Mouse (Mus musculus) heart, embryonic 14.5 days (tissue): ENCODE data around the gene Nup214. TPM values are rescaled to one million over a fixed set of nuclear protein-coding genes. Genes with fewer than 3 reads are reported as not detected.

Experiments
- ATAC-seq: fragments of 200-750 bp; cut with Nextera tagmentation; 2 replicates; pipeline ENCODE4 v1.8.0; 2017; ENCODE audit warnings: low read depth, moderate TSS enrichment; ENCODE audit not compliant: insufficient number of reproducible peaks, insufficient read depth, low FRiP score
- H3K27ac ChIP-seq, 2 experiments: fragments of 200-500 bp in 1 of 2; fragments of 300-500 bp in 1 of 2; sonication (generic) in 1 of 2; replicated peaks in 1 of 2; 2 replicates each; pipeline ENCODE4 v1.5.1; 2012 to 2014; ENCODE audit warnings: low read depth in 2 of 2, low read length in 2 of 2, control low read depth in 1 of 2, mild to moderate bottlenecking in 1 of 2, mixed read lengths in 1 of 2; ENCODE audit not compliant: control insufficient read depth in 1 of 2, insufficient read depth in 1 of 2
- H3K27me3 ChIP-seq: fragments of 300-500 bp; sonication (generic); 2 replicates; pipeline ENCODE4 v1.6.1; 2014; ENCODE audit warnings: mild to moderate bottlenecking, low read length, control low read depth; ENCODE audit not compliant: control insufficient read depth, insufficient read depth
- H3K36me3 ChIP-seq: fragments of 300-500 bp; sonication (generic); 2 replicates; pipeline ENCODE4 v1.6.1; 2014; ENCODE audit warnings: mild to moderate bottlenecking, control low read depth, low read length, mixed read lengths; ENCODE audit not compliant: control insufficient read depth, insufficient read depth
- H3K4me1 ChIP-seq, 2 experiments: fragments of 200-500 bp in 1 of 2; fragments of 300-500 bp in 1 of 2; sonication (generic) in 1 of 2; 2 replicates each; pipeline ENCODE4 v1.6.1; 2012 to 2014; ENCODE audit warnings: low read length in 2 of 2, control low read depth in 1 of 2, mixed read lengths in 1 of 2; ENCODE audit not compliant: control insufficient read depth in 2 of 2, insufficient read depth in 2 of 2
- H3K4me2 ChIP-seq: fragments of 300-500 bp; sonication (generic); 2 replicates; pipeline ENCODE4 v1.6.1; 2014; ENCODE audit warnings: mild to moderate bottlenecking, low read length
- H3K4me3 ChIP-seq, 2 experiments: fragments of 200-500 bp in 1 of 2; fragments of 300-500 bp in 1 of 2; sonication (generic) in 1 of 2; 2 replicates each; pipeline ENCODE4 v1.5.1; 2012 to 2014; ENCODE audit warnings: low read length in 2 of 2, mild to moderate bottlenecking in 2 of 2, control low read depth in 1 of 2, low read depth in 1 of 2, moderate library complexity in 1 of 2; ENCODE audit not compliant: control insufficient read depth in 1 of 2, insufficient read depth in 1 of 2
- H3K9ac ChIP-seq: fragments of 300-500 bp; sonication (generic); 2 replicates; pipeline ENCODE4 v1.6.1; 2014; ENCODE audit warnings: mild to moderate bottlenecking, low read length
- H3K9me3 ChIP-seq: fragments of 300-500 bp; sonication (generic); 2 replicates; pipeline ENCODE4 v1.6.1; 2016; ENCODE audit warnings: low read length, control low read depth; ENCODE audit not compliant: control insufficient read depth
- WGBS: fragments of 180-500 bp; shearing (Covaris S2); extraction: QIAGEN DNeasy Blood & Tissue Kit; methylation state at CpG from one replicate; pipeline ENCODE4 v1.1.7; 2014; 5-methylcytosine and 5-hydroxymethylcytosine counted together
- polyA plus RNA-seq: library from polyadenylated mRNA; unstranded; fragments of >200 nt; fragmentation: Nextera tagmentation; extraction: Ambion mirVana; gene quantifications from 2 replicates; pipeline ENCODE4 v1.2.1, GENCODE M21; 2014

Gene Nup214
- polyA plus RNA-seq, result 46.2 and 48.5 TPM in 2 replicates

GRCm38 (mm10) chr2:31974141-31974808, at the start of gene Nup214:
Nup214 (plus strand) TSS chr2:31974436.
- peak within 1 kb of the TSS; percentile 94 to 97 for H3K4me3 ChIP-seq
- ATAC-seq, result peak; percentile 97
- under 1% methylated on average over 60 of the region's 60 CpGs for WGBS
- no peaks in the 10 kb centered on the region for H3K9me3 ChIP-seq
- H3K36me3 ChIP-seq, result peaks cover 59% of the 10 kb centered on the region
- H3K4me1 ChIP-seq, result peaks cover 3 to 10% of the 10 kb centered on the region in 2 experiments; a peak in 3 of 4 replicates
- H3K27me3 ChIP-seq, result no peaks in the 10 kb centered on the region
- H3K27ac ChIP-seq, result peak within 1 kb of the TSS; percentile 67 to 68
- peak within 1 kb of the TSS; percentile 99 for H3K4me2 ChIP-seq
- H3K9ac ChIP-seq, result peak within 1 kb of the TSS; percentile 97

- no peak for ATAC-seq
- Histone ChIP-seq H3K27ac (no peak overlapping the region), H3K27me3 (peaks cover 12% of the 10 kb centered on the region), H3K9ac (no peak overlapping the region), H3K4me1 (no peaks in the 10 kb centered on the region), H3K4me3 (no peak overlapping the region), H3K4me2 (no peak overlapping the region), H3K36me3 (no peaks in the 10 kb centered on the region), H3K9me3 (no peaks in the 10 kb centered on the region)
- 27% methylated on average over 9 of the region's 9 CpGs for WGBS
Measured at GRCm38 (mm10) chr2:31924811-31925210, 49.4 kb upstream of the Nup214 start.

GRCm38 (mm10) chr2:31925936-31926335, 48.3 kb upstream of the Nup214 start:
- 41% methylated on average over 4 of the region's 4 CpGs for WGBS
- Histone ChIP-seq H3K36me3 (no peaks in the 10 kb centered on the region), H3K27ac (no peak overlapping the region), H3K27me3 (peaks cover 8% of the 10 kb centered on the region; the same call in 1 of the 2 replicates), H3K9ac (no peak overlapping the region), H3K4me2 (no peak overlapping the region), H3K4me3 (no peak overlapping the region), H3K9me3 (no peaks in the 10 kb centered on the region), H3K4me1 (no peaks in the 10 kb centered on the region)
- no peak for ATAC-seq

- Histone ChIP-seq H3K9me3 (no peaks in the 10 kb centered on the region), H3K27ac (no peak overlapping the region), H3K36me3 (no peaks in the 10 kb centered on the region), H3K9ac (no peak overlapping the region), H3K4me3 (no peak overlapping the region), H3K4me2 (no peak overlapping the region), H3K4me1 (no peaks in the 10 kb centered on the region), H3K27me3 (peaks cover 4% of the 10 kb centered on the region; the same call in 1 of the 2 replicates)
- no peak for ATAC-seq
- 70% methylated on average over 3 of the region's 3 CpGs for WGBS
Measured at GRCm38 (mm10) chr2:31929664-31930063, 44.6 kb upstream of the Nup214 start.

- ATAC-seq, result no peak
- H3K4me3 ChIP-seq, result no peak overlapping the region
- H3K4me2 ChIP-seq, result no peak overlapping the region
- no peaks in the 10 kb centered on the region for H3K27me3 ChIP-seq
- no peak overlapping the region for H3K27ac ChIP-seq
- H3K9ac ChIP-seq, result no peak overlapping the region
- H3K9me3 ChIP-seq, result no peaks in the 10 kb centered on the region
- no peaks in the 10 kb centered on the region for H3K36me3 ChIP-seq
- WGBS, result 50% methylated on average over 4 of the region's 4 CpGs
- peaks cover 2 to 3% of the 10 kb centered on the region in 2 experiments; a peak in 1 of 4 replicates for H3K4me1 ChIP-seq
Measured at GRCm38 (mm10) chr2:31934551-31934950, 39.7 kb upstream of the Nup214 start.

- Histone ChIP-seq H3K4me1 (peaks cover 2 to 3% of the 10 kb centered on the region in 2 experiments; a peak in 1 of 4 replicates), H3K27me3 (no peaks in the 10 kb centered on the region), H3K9ac (no peak overlapping the region), H3K36me3 (no peaks in the 10 kb centered on the region), H3K27ac (no peak overlapping the region), H3K4me3 (no peak overlapping the region), H3K9me3 (no peaks in the 10 kb centered on the region), H3K4me2 (no peak overlapping the region)
- 12% methylated on average over 4 of the region's 4 CpGs for WGBS
- ATAC-seq, result no peak
Measured at GRCm38 (mm10) chr2:31935054-31935453, 39.2 kb upstream of the Nup214 start.

- Histone ChIP-seq H3K36me3 (no peaks in the 10 kb centered on the region), H3K9me3 (no peaks in the 10 kb centered on the region), H3K9ac (no peak overlapping the region), H3K4me3 (no peak overlapping the region), H3K27ac (no peak overlapping the region), H3K4me1 (peaks cover 2 to 3% of the 10 kb centered on the region in 2 experiments; a peak in 1 of 4 replicates), H3K4me2 (no peak overlapping the region), H3K27me3 (no peaks in the 10 kb centered on the region)
- no peak for ATAC-seq
- WGBS, result 91% methylated on average over 1 of the region's 1 CpGs
Measured at GRCm38 (mm10) chr2:31938298-31938697, 35.9 kb upstream of the Nup214 start.

- 63% methylated on average over 4 of the region's 4 CpGs for WGBS
- H3K4me2 ChIP-seq, result no peak overlapping the region
- no peak for ATAC-seq
Measured at GRCm38 (mm10) chr2:31943011-31943410, 31.2 kb upstream of the Nup214 start.

More at GRCm38 (mm10) chr2:31943011-31943410, 31.2 kb upstream of the Nup214 start:
- Histone ChIP-seq H3K36me3 (no peaks in the 10 kb centered on the region), H3K27me3 (no peaks in the 10 kb centered on the region), H3K9ac (no peak overlapping the region), H3K4me3 (no peak overlapping the region), H3K27ac (no peak overlapping the region), H3K9me3 (no peaks in the 10 kb centered on the region), H3K4me1 (no peaks in the 10 kb centered on the region)
